Mouse (Mus musculus): ENCODE measurements around the gene Egr2. TPM values are rescaled to one million over a fixed set of nuclear protein-coding genes. Genes with fewer than 3 reads are reported as not detected.
A peak's percentile ranks its signal among the peaks of the same experiment; 100 is the strongest.

The Egr2 gene
- polyA plus RNA-seq, 1 experiment from 2014 or later = 0.12 TPM

GRCm38 (mm10) chr10:67512211-67512610, 23.1 kb upstream of the Egr2 start:
- Histone ChIP-seq H3K9me3 (replicated peaks) (no peaks in the 10 kb centered on the region), H3K9ac (no peak overlapping the region), H3K27me3 (no peaks in the 10 kb centered on the region), H3K4me1 (replicated peaks) (no peaks in the 10 kb centered on the region), H3K27ac (no peak overlapping the region), H3K36me3 (no peaks in the 10 kb centered on the region), H3K4me2 (no peak overlapping the region), H3K4me3 (replicated peaks) (no peak overlapping the region)
- 61% methylated on average over 8 of the region's 8 CpGs for WGBS (ENCODE audit: insufficient replicate concordance)
- ATAC-seq (ENCODE audit: low read depth) (no peak), DNase-seq (no peak)

DNA sequence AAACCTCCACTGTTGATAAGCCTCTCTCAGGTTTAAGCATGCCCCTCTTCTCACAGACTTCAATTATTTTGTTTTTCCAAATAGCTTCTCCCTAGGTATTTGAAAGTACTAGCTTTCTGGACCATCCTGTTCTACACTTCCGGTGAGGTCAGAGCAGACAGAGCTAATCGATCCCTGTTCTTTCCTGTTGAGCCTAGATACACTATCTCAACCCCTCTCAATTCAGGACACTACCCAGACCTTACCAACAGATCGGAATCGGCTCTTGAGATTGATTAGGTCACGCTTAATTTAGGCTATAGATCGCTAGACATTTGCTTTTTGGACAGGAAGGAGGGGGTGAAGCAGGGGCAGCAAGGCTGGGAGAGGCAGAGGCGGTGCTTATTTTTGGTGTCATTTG, 22.4 kb upstream of the Egr2 start:
- H3K4me3 ChIP-seq (replicated peaks) = no peak overlapping the region
- H3K9ac ChIP-seq = no peak overlapping the region
- H3K9me3 ChIP-seq (replicated peaks) = no peaks in the 10 kb centered on the region
- H3K4me2 ChIP-seq = no peak overlapping the region
- ATAC-seq (ENCODE audit: low read depth) = no peak
- no peaks in the 10 kb centered on the region for H3K4me1 ChIP-seq (replicated peaks)
- H3K36me3 ChIP-seq = no peaks in the 10 kb centered on the region
- 50% methylated on average over 7 of the region's 7 CpGs for WGBS (ENCODE audit: insufficient replicate concordance)
- no peak for DNase-seq
- no peak overlapping the region for H3K27ac ChIP-seq
- no peaks in the 10 kb centered on the region for H3K27me3 ChIP-seq

DNA sequence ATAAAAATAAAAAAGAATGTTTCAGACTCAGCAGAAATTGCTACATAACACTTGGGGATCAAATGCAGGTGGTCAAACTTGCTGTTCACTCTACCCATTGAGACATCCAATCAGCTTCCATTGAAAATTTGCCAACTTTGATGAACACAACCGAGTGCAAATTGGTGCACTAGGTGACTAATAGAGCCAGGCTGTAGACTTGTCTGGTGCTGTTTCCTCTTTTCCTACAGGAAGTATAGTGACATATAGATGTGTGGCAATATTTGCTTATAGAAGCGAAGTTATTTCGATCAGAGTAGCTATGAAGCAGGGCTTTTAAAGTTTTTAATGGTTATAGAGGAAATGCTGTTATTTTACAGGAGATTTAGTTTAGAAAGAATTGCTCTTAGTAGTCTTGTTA, 16.5 kb upstream of the Egr2 start:
- WGBS (ENCODE audit: insufficient replicate concordance) = 60% methylated on average over 3 of the region's 3 CpGs
- no peaks in the 10 kb centered on the region for H3K4me1 ChIP-seq (replicated peaks)
- no peaks in the 10 kb centered on the region for H3K36me3 ChIP-seq
- H3K9ac ChIP-seq = no peak overlapping the region
- no peak overlapping the region for H3K4me3 ChIP-seq (replicated peaks)
- H3K27ac ChIP-seq = no peak overlapping the region
- H3K9me3 ChIP-seq (replicated peaks) = no peaks in the 10 kb centered on the region
- DNase-seq = no peak
- no peaks in the 10 kb centered on the region for H3K27me3 ChIP-seq
- ATAC-seq (ENCODE audit: low read depth) = no peak
- H3K4me2 ChIP-seq = no peak overlapping the region

- H3K9ac ChIP-seq = no peak overlapping the region
- ATAC-seq (ENCODE audit: low read depth) (no peak), DNase-seq (no peak)
- H3K27ac ChIP-seq = no peak overlapping the region
- 62% methylated on average over 3 of the region's 3 CpGs for WGBS (ENCODE audit: insufficient replicate concordance)
- H3K4me3 ChIP-seq (replicated peaks) = no peak overlapping the region
- no peak overlapping the region for H3K4me2 ChIP-seq
- H3K36me3 ChIP-seq = no peaks in the 10 kb centered on the region
- no peaks in the 10 kb centered on the region for H3K27me3 ChIP-seq
- no peaks in the 10 kb centered on the region for H3K9me3 ChIP-seq (replicated peaks)
- H3K4me1 ChIP-seq (replicated peaks) = no peaks in the 10 kb centered on the region
Observed at GRCm38 (mm10) chr10:67524130-67524529, 11.1 kb upstream of the Egr2 start.

- no peaks in the 10 kb centered on the region for H3K36me3 ChIP-seq
- DNase-seq = no peak
- H3K27me3 ChIP-seq = no peaks in the 10 kb centered on the region
- H3K9ac ChIP-seq = no peak overlapping the region
- ATAC-seq (ENCODE audit: low read depth) = no peak
- no peaks in the 10 kb centered on the region for H3K4me1 ChIP-seq (replicated peaks)
- 64% methylated on average over 7 of the region's 7 CpGs for WGBS (ENCODE audit: insufficient replicate concordance)
- no peak overlapping the region for H3K27ac ChIP-seq
- H3K4me3 ChIP-seq (replicated peaks) = no peak overlapping the region
- H3K4me2 ChIP-seq = no peak overlapping the region
- H3K9me3 ChIP-seq (replicated peaks) = no peaks in the 10 kb centered on the region
Observed at GRCm38 (mm10) chr10:67524694-67525093, 10.6 kb upstream of the Egr2 start.

DNA sequence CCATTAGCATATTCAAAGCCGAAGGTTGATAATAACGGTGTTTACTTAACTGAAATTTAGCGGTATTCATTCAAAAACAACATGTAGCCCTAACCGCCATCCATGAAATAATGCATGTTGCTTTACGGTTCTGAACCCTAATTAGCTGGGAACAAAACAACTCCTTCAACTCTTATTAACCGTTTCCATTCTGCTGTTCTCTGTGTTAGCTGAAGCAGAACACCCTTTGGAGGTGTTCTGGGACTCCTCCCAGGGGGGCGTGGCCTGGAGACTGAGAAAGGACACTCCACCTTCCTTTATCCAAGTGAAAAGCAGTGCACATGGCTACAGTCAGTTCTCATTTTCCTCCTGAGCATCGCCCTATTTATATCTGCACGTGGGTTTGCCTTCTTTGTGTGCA, 8.8 kb upstream of the Egr2 start:
- Histone ChIP-seq H3K4me3 (replicated peaks) (no peak overlapping the region), H3K27ac (no peak overlapping the region), H3K9me3 (replicated peaks) (no peaks in the 10 kb centered on the region), H3K9ac (no peak overlapping the region), H3K4me2 (no peak overlapping the region), H3K4me1 (replicated peaks) (no peaks in the 10 kb centered on the region), H3K36me3 (no peaks in the 10 kb centered on the region), H3K27me3 (peaks cover 5% of the 10 kb centered on the region)
- DNase-seq (no peak), ATAC-seq (ENCODE audit: low read depth) (no peak)
- 73% methylated on average over 9 of the region's 9 CpGs for WGBS (ENCODE audit: insufficient replicate concordance)

GRCm38 (mm10) chr10:67529769-67530168, 5.5 kb upstream of the Egr2 start:
- 56% methylated on average over 4 of the region's 4 CpGs for WGBS (ENCODE audit: insufficient replicate concordance)
- H3K27ac ChIP-seq = no peak overlapping the region
- no peak overlapping the region for H3K4me3 ChIP-seq (replicated peaks)
- H3K9ac ChIP-seq = no peak overlapping the region
- H3K27me3 ChIP-seq = peaks cover 38% of the 10 kb centered on the region
- ATAC-seq (ENCODE audit: low read depth) (no peak), DNase-seq (no peak)
- no peaks in the 10 kb centered on the region for H3K36me3 ChIP-seq
- no peaks in the 10 kb centered on the region for H3K4me1 ChIP-seq (replicated peaks)
- no peak overlapping the region for H3K4me2 ChIP-seq
- H3K9me3 ChIP-seq (replicated peaks) = no peaks in the 10 kb centered on the region

GRCm38 (mm10) chr10:67535972-67536371, 697 bp downstream of the Egr2 start:
- no peak overlapping the region for H3K9ac ChIP-seq
- H3K4me1 ChIP-seq (replicated peaks) = peaks cover 37% of the 10 kb centered on the region
- no peaks in the 10 kb centered on the region for H3K9me3 ChIP-seq (replicated peaks)
- ATAC-seq (ENCODE audit: low read depth) (no peak), DNase-seq (peak; percentile 34)
- no peak overlapping the region for H3K27ac ChIP-seq
- H3K4me2 ChIP-seq = peak overlapping the region; percentile 89
- H3K27me3 ChIP-seq = peaks cover 99% of the 10 kb centered on the region
- no peaks in the 10 kb centered on the region for H3K36me3 ChIP-seq
- under 1% methylated on average over 35 of the region's 35 CpGs for WGBS (ENCODE audit: insufficient replicate concordance)
- H3K4me3 ChIP-seq (replicated peaks) = peak overlapping the region; percentile 67

DNA sequence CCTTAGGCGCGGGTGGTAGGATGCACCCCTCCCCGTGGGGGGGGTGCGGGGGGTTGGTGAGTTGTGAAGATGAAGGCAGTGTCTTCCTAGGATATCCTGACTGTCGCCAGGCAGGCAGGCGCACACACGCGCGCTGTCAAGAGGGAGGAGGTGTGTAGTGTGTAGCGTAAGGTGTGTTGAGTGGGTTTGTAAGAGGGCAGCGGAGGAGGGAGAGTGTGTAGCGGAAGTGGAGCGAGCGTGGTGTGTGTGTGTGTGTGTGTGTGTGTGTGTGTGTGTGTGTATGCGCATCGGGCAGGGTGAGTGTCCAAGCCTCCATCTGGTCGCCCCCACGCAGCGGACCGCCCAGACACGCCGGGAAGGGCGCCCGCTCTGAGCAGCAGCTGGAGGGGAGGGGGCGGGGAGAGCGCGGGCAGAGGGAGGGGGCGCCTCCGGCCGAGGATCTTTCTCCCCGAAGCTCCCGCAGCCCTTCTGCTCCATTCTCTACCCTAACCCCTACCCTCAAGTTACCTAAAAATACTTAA, 1.4 kb downstream of the Egr2 start:
- H3K4me1 ChIP-seq (replicated peaks) = peaks cover 37% of the 10 kb centered on the region
- no peak for DNase-seq
- H3K9me3 ChIP-seq (replicated peaks) = no peaks in the 10 kb centered on the region
- H3K9ac ChIP-seq = peak overlapping the region; percentile 45
- WGBS (ENCODE audit: insufficient replicate concordance) = 0% methylated on average over 24 of the region's 32 CpGs
- H3K36me3 ChIP-seq = no peaks in the 10 kb centered on the region
- H3K27me3 ChIP-seq = peaks cover 100% of the 10 kb centered on the region
- no peak overlapping the region for H3K27ac ChIP-seq
- peak overlapping the region; percentile 89 for H3K4me2 ChIP-seq
- peak overlapping the region; percentile 67 for H3K4me3 ChIP-seq (replicated peaks)
- ATAC-seq (ENCODE audit: low read depth) = peak; percentile 11; the same call in 1 of the 2 replicates

DNA sequence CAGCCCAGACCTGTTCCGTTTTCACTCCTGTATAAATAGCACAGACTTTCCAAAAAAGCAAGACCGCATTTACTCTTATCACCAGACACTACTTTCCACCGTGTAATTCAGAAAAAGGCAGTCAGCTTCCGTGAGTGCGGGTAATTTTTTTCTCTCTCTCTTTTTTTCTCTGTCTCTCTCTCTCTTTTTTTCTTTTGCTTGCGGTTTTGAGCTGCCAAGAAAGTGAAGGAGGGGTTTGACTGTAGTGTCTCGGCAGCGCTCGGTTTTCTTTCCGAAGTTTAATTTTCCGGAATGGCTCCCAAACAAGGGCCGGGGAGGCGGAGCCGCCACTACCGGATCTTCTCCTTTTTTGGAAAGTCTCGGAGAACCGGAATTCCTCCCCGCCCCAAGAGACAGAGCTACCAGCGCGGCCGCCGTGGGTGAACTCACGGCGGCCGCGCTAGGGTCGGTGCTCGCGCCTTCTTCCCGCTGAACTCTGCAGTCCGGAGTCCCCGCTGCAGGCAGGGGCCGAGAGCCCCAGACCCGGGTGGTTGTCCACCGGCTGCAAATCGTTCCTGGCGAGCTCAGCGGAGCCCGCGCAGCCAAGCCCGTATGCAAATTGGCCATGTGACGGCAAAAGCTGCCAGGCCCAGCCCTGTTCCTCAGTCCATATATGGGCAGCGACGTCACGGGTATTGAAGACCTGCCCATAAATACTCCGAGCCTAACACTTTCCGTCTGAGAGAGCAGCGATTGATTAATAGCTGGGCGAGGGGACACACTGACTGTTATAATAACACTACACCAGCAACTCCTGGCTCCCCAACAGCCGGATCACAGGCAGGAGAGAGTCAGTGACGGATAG, 2.1 kb downstream of the Egr2 start:
- Histone ChIP-seq H3K4me1 (replicated peaks) (peaks cover 37% of the 10 kb centered on the region), H3K27me3 (peaks cover 100% of the 10 kb centered on the region), H3K36me3 (no peaks in the 10 kb centered on the region), H3K4me3 (replicated peaks) (peak overlapping the region; percentile 67), H3K4me2 (peak overlapping the region; percentile 89), H3K9ac (peak overlapping the region; percentile 45), H3K27ac (no peak overlapping the region), H3K9me3 (replicated peaks) (no peaks in the 10 kb centered on the region)
- under 1% methylated on average over 51 of the region's 51 CpGs for WGBS (ENCODE audit: insufficient replicate concordance)
- DNase-seq = peak; percentile 71
- peak; percentile 87 for ATAC-seq (ENCODE audit: low read depth)

GRCm38 (mm10) chr10:67538106-67538505, 2.8 kb downstream of the Egr2 start:
- Histone ChIP-seq H3K9me3 (replicated peaks) (no peaks in the 10 kb centered on the region), H3K36me3 (no peaks in the 10 kb centered on the region), H3K27me3 (peaks cover 95% of the 10 kb centered on the region), H3K4me3 (replicated peaks) (peak overlapping the region; percentile 67), H3K27ac (no peak overlapping the region), H3K4me1 (replicated peaks) (peaks cover 37% of the 10 kb centered on the region), H3K9ac (no peak overlapping the region), H3K4me2 (peak overlapping the region; percentile 89)
- ATAC-seq (ENCODE audit: low read depth) (no peak), DNase-seq (no peak)
- 1% methylated on average over 19 of the region's 19 CpGs for WGBS (ENCODE audit: insufficient replicate concordance)

All from liver, embryonic 13.5 days (tissue).